Mouse (Mus musculus) liver, embryonic 14.5 days (tissue): ENCODE measurements around the gene Slc17a7.

Experiments used
- CTCF ChIP-seq: IDR thresholded peaks from 2 replicates; pipeline ENCODE4 v1.5.1; 2016; ENCODE audit warnings: antibody characterized with exemption, low read depth, control low read depth
- EP300 ChIP-seq: IDR thresholded peaks from 2 replicates; pipeline ENCODE4 v1.6.1; 2016; ENCODE audit warnings: antibody characterized with exemption, low read depth

DNA sequence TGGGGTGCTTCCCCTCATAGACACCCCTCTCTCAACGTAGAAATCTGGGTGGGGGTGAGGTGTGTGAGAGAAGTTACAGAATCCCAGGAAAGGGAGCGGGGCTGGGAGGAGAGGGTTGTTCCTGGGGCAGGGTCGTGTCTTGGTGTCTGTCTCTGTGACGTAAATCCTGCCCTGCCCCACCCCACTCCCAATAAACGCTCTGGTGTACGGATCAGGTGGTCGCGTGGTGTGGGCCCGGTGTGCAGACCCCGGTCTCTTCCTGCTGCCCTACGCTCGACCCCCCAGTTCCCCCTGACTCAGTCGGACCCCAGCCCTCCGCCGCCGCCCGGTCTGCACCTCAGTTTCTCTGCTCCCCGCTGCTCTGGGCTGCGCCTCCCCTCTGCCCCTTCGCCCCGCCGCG, 12.2 kb downstream of the Slc17a7 start:
- TF ChIP-seq CTCF (no peak), EP300 (no peak)
